Mouse (Mus musculus): Measurements from ENCODE around the gene Gm10272.
"Not testable (repeated sequence)": the region's sequence is repeated elsewhere in the genome, so short reads cannot be mapped to it uniquely, and the experiment has no call there.

The Gm10272 gene

DNA sequence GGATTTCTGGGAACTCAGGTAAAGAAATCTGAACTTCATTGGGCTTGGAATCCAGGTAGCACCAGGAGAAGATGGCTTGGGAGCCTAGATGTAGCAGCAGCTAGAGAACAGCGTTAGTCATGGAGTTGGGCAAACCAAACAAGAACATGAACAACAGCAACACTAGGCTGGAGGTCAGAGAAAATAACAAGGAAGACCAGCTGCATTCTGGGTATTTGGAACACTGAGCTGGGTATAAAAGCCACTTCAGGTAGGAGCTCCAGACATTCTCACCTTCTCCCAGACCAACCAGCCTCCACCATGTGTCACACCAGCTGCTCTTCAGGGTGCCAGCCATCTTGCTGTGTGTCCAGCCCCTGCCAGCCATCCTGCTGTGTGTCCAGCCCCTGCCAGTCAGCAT lies at the start of gene Gm10272:
Gene Gm10272 (plus strand): TSS at position 301 of the 400 bp plus-strand sequence.
- DNase-seq (ENCODE audit: low read depth), result no peak

GRCm38 (mm10) chr10:77658286-77658994 lies 48.0 kb upstream of the Gm10272 start:
- DNase-seq (ENCODE audit: low read depth), result no peak

DNA sequence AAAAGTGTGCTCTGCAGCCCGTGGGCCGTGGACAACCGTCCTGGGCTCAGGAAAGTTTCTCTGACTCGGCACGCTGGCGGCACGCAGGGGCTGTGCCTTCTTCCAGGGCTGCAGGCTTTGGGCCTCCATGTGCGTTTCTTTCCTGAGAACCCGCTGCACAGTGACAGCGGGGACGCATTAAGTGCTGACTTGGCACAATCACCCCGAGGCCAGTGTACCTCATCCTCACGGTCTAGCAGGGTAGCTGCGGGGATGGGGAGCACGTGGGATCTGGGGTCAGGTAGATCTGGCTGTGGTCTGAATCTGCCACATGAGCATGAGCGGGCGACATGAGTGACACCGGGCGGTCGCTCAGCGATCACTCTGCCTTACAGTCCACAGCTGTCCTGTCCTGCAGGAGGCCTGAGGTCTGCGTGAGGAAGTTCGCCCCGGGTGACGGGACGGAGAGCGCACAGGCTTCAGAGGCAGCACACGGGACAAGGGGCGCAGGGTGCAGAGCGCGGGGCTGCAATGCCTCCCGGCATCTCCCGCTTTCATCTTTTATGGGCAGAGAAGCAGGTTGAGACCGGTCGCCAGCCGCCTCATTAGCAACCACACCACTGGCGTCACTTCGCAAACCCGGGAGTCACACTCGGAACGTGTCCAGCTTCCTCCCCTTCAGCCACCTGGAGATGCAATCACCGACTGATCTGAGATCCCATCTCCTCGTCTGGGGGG lies 42.3 kb upstream of the Gm10272 start:
- no peak for DNase-seq (ENCODE audit: low read depth)

- no peak for DNase-seq (ENCODE audit: low read depth)
Observed at GRCm38 (mm10) chr10:77666342-77666741, 40.1 kb upstream of the Gm10272 start.

GRCm38 (mm10) chr10:77667402-77667801 lies 39.0 kb upstream of the Gm10272 start:
- DNase-seq (ENCODE audit: low read depth), result no peak

DNA sequence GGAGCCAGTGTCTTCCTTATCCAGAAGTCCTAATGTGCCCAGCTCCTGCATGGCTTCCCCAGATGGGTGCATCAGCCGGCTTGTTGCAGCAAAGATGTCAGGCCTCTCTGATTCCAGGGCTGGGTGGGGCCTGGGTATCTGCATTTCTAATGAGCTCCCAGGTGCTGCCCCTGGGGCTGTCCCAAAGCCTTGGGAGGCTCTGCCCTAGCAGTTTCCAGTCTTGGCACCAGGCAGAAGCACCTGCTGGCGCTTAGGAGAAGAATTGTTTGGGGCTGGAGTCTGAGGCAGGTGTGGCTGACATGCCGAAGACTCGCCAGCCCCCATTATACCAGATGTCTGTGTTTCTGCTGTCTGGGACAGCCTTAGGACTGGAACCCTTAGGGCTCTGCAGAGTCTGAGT lies 35.7 kb upstream of the Gm10272 start:
- DNase-seq (ENCODE audit: low read depth), result no peak

DNA sequence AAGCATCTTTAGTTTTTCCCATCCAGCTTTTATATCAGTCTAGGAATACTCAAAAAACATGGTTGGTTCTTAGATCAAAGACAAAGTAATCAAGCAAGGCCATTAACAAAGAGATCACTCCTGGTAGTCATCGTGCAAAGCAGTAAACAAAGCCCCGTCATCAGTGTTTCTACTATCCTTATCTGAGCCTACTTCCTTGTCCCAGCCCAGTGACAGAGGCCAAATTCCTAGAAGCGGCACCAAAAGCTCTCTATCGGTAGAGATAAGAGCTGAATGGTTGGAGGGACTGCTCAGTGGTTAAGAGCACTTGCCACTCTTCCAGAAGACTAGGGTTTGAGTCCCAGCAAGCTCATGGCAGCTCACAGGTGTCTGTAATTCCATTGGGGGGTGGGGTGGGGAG lies 34.9 kb upstream of the Gm10272 start:
- peak; percentile 57 for DNase-seq (ENCODE audit: low read depth)

- DNase-seq (ENCODE audit: low read depth), result no peak
Observed at GRCm38 (mm10) chr10:77673765-77674164, 32.7 kb upstream of the Gm10272 start.

DNA sequence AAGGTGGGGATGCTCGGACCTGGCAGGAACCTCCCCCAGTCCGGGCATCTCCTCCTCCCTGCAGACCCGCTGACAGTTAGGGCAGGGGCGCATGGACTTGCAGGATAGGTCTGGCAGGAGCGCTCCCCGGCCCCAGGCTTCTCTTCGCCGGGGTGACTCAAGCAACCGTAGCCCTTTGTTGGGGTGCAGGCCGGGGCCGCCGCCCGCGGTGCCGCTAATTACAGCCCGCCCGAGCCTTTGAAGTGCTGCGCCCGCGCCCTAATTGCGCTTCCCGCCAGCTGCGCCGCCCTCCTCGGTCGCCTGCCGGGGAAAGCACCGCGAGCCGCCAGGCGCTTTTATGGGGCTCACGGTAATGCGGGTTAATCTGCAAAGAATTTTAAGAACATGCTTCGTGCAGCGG lies 28.9 kb upstream of the Gm10272 start:
- DNase-seq (ENCODE audit: low read depth), result no peak

- no peak for DNase-seq (ENCODE audit: low read depth)
Observed at GRCm38 (mm10) chr10:77682994-77683393, 23.4 kb upstream of the Gm10272 start.

GRCm38 (mm10) chr10:77684181-77684580 lies 22.2 kb upstream of the Gm10272 start:
- no peak for DNase-seq (ENCODE audit: low read depth)

GRCm38 (mm10) chr10:77685895-77686664 lies 20.3 kb upstream of the Gm10272 start, which contains the start of gene Tspear:
Gene Tspear (plus strand): TSS chr10:77686569.
- DNase-seq (ENCODE audit: low read depth), result no peak

DNA sequence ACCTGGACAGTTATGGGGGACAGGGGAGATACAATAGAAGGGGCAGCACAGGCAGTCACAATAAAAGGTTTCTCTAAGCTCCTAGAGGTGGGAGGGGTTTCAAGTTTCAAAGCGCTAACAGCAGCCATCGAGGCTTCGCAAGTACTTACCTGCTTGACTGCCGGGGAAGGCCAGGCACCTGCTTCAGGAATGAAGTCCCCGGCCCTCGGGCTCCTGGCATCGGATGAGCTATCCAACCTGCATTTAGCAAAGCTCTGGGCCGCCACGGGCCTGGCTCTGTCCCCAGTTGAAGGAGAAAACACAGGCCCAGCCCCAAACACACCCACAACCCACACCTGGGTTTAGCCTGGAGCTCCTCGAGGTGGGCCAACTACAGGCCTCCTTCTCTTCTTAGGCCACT lies 19.4 kb upstream of the Gm10272 start:
- no peak for DNase-seq (ENCODE audit: low read depth)

DNA sequence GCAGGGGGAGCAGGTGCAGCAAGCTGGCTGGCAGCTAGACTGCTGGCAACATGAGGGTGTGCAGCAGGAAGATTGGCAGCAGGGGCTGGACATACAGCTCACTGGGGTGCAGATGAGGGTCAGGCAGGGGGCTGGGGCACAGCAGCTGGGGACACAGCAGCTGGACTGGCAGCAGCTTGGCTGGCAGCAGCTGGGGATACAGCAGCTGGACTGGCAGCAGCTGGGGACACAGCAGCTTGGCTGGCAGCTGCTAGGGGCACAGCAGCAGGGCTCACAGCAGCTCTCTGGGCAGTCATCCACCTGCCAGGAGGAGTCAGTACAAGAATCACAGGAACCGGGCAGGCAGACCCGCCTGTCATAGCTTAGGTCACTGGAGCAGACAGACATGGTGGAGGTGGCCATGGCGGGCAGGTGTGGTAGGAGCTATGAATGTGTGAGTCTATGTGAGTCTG lies 16.0 kb upstream of the Gm10272 start, which contains the start of gene Gm19402:
Gene Gm19402 (minus strand): TSS at position 402 of the 452 bp plus-strand sequence.
- not testable (repeated sequence) for DNase-seq (ENCODE audit: low read depth)

DNA sequence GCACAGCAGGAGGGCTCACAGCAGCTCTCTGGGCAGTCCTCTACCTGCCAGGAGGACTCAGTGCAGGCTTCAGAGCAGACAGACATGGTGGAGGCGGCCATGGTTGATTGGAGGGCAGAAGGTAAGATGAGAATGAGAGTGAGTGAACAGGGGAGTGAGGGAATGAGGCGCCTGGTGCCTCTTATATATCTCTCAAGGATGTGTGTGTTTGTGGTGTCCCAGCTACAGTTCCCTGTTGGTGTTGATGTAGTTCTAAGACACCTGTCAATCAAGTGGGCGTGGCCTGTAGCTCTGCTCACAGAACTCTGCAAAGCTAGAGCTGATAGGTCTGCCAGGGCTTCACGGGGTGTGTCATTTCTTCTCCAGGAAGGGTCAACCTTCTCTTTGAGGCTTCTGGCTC lies 9.3 kb upstream of the Gm10272 start, which contains the start of gene Gm9508:
Gene Gm9508 (minus strand): TSS at position 101 of the 400 bp plus-strand sequence.
- peak; percentile 5 for DNase-seq (ENCODE audit: low read depth)

DNA sequence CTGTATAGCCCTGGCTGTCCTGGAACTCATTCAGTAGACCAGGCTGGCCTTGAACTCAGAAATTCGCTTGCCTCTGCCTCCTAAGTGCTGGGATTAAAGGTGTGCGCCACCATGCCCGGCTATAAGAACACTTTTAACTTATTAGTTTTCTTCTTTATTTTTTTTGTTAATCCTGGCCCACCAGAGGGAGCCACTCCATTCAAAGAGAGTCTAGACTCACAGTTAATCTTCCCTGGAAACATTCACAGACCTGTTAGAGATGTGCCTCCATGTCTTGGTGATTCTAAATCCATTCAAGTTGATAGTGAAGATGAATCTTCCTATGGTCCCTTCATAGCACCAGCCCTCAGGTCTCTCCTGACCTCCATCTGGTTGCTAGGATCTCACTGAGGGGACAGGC lies 3.4 kb downstream of the Gm10272 start:
- no peak for DNase-seq (ENCODE audit: low read depth)

- not testable (repeated sequence) for DNase-seq (ENCODE audit: low read depth)
Observed at GRCm38 (mm10) chr10:77711157-77711556, 4.7 kb downstream of the Gm10272 start, which contains the start of gene Gm10024. Gene Gm10024 (plus strand): TSS chr10:77711457.

- no peak for DNase-seq (ENCODE audit: low read depth)
Observed at GRCm38 (mm10) chr10:77713734-77714133, 7.3 kb downstream of the Gm10272 start.

DNA sequence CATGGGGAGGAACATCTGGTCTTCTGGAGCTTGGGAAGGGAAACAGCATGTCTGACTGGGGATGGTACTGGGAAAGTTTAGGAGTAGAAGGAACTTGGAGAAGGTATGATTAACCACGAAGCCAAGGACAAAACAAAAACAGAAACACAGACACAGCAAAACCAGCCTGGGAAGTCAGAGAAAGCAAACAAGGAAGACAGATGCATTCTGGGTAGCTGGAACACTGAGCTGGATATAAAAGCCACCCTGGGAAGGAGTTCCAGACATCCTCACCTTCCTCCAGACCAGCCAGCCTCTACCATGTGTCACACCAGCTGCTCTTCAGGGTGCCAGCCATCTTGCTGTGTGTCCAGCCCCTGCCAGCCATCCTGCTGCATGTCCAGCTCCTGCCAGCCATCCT lies 9.1 kb downstream of the Gm10272 start, which contains the start of gene Gm10142:
Gene Gm10142 (plus strand): TSS at position 301 of the 400 bp plus-strand sequence.
- DNase-seq (ENCODE audit: low read depth), result no peak

DNA sequence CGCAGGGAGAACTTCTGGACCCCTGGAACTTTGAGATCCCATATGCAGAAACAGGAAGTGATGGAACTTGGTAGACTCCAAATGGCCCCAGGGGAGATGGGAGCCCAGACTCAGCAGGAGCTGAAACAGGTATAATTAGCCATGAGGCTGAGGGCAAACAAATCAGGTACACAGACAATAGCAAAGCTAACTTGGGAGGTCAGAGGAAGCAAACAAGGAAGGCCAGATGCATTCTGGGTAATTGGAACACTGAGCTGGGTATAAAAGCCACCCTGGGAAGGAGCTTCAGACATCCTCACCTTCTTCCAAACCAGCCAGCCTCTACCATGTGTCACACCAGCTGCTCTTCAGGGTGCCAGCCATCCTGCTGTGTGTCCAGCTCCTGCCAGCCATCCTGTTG lies 13.9 kb downstream of the Gm10272 start, which contains the start of gene Krtap12-1:
Gene Krtap12-1 (plus strand): TSS at position 301 of the 400 bp plus-strand sequence.
- not testable (repeated sequence) for DNase-seq (ENCODE audit: low read depth)

DNA sequence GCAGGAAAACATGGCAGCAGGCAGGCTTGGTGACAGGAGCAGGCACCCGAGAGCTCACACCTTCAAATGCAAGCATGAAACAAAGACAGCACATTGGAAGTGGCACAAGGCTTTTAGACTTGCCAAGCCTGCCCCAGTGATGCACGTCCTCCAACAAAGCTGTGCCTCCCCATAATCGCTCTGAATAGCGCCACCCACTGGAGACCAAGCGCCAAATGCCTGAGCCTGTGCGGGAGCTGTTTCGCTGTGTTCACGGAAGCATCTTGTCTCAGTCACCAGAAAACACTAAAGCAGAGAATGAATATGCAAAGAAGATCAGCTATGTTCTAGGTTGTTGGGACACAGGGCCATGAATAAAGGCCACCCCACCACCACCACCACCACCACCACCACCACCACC lies 18.4 kb downstream of the Gm10272 start:
- no peak for DNase-seq (ENCODE audit: low read depth)

GRCm38 (mm10) chr10:77726186-77726585 lies 19.8 kb downstream of the Gm10272 start, which contains the start of gene Gm10100:
Gene Gm10100 (plus strand): TSS chr10:77726486.
- no peak for DNase-seq (ENCODE audit: low read depth)
